Mouse (Mus musculus) inflammation-experienced regulatory T-cells (primary cell): Measurements from ENCODE around the gene Ophn1. TPM values are rescaled to one million over a fixed set of nuclear protein-coding genes. Genes with fewer than 3 reads are reported as not detected.

Experiments used
- polyA plus RNA-seq, 2 experiments: library from polyadenylated mRNA; unstranded; fragments of 100-300 nt; shearing (Covaris generic); gene quantifications; one replicate each; pipeline ENCODE4 v1.2.1; 2017

Ophn1 gene
- 1 to 10 TPM; 1.0 to 2.3 TPM for polyA plus RNA-seq

GRCm38 (mm10) chrX:98890406-98891116 is at the start of gene Ophn1:
TSS of gene Ophn1 (minus strand) at chrX:98891025.

GRCm38 (mm10) chrX:98936101-98936500 is 45.3 kb upstream of the Ophn1 start, which contains the start of gene Yipf6:
TSS of gene Yipf6 (plus strand) at chrX:98936316.

Other genes starting within 250 kb of the Ophn1 start
- gene Yipf6, start 45.3 kb upstream of the Ophn1 start, polyA plus RNA-seq, result 10 to 100 TPM; 30.9 to 33.6 TPM
- under 1 TPM; 0.34 to 0.49 TPM for gene Stard8, start 112.2 kb upstream of the Ophn1 start, polyA plus RNA-seq
- 1 to 10 TPM; 2.9 to 3.2 TPM for gene Efnb1, start 245.1 kb upstream of the Ophn1 start, polyA plus RNA-seq